Mouse (Mus musculus) limb, embryonic 13.5 days (tissue): ENCODE measurements at regions not wholly inside any gene's neighbourhood (a gene's known extent, or its start where the extent isn't known, plus 50 kb on each side); places are given as distances from the start of the nearest gene placed in this dataset.
A peak's percentile ranks its signal among the peaks of the same experiment; 100 is the strongest.

Source experiments
- ATAC-seq: fragments of 200-750 bp; cut with Nextera tagmentation; 2 replicates; pipeline ENCODE4 v1.8.0; 2017; ENCODE audit warnings: low read depth, moderate number of reproducible peaks, moderate TSS enrichment; ENCODE audit not compliant: low FRiP score
- H3K27ac ChIP-seq: fragments of 300-500 bp; sonication (generic); 2 replicates; pipeline ENCODE4 v1.5.1; 2015; ENCODE audit warnings: inconsistent platforms, mild to moderate bottlenecking, moderate library complexity
- H3K27me3 ChIP-seq: fragments of 300-500 bp; sonication (generic); 2 replicates; pipeline ENCODE4 v1.6.1; 2015; ENCODE audit warnings: mild to moderate bottlenecking, inconsistent platforms
- H3K36me3 ChIP-seq: fragments of 300-500 bp; sonication (generic); 2 replicates; pipeline ENCODE4 v1.6.1; 2015; ENCODE audit warnings: inconsistent platforms, mild to moderate bottlenecking, moderate library complexity
- H3K4me1 ChIP-seq: fragments of 300-500 bp; sonication (generic); 2 replicates; pipeline ENCODE4 v1.6.1; 2015; ENCODE audit warnings: inconsistent platforms
- H3K4me2 ChIP-seq: fragments of 300-500 bp; sonication (generic); replicated peaks from 2 replicates; pipeline ENCODE4 v1.6.1; 2015; ENCODE audit warnings: inconsistent platforms, mild to moderate bottlenecking, moderate library complexity
- H3K4me3 ChIP-seq: fragments of 300-500 bp; sonication (generic); 2 replicates; pipeline ENCODE4 v1.5.1; 2015; ENCODE audit warnings: moderate library complexity, mild to moderate bottlenecking, inconsistent platforms
- H3K9ac ChIP-seq: fragments of 300-500 bp; sonication (generic); 2 replicates; pipeline ENCODE4 v1.6.1; 2015; ENCODE audit warnings: mild to moderate bottlenecking, inconsistent platforms
- H3K9me3 ChIP-seq: fragments of 300-500 bp; sonication (generic); 2 replicates; pipeline ENCODE4 v1.6.1; 2016; ENCODE audit warnings: inconsistent platforms
- WGBS: fragments of 180-500 bp; shearing (Covaris S2); methylation state at CpG from one replicate; pipeline ENCODE4 v1.1.7; 2015; 5-methylcytosine and 5-hydroxymethylcytosine counted together

DNA sequence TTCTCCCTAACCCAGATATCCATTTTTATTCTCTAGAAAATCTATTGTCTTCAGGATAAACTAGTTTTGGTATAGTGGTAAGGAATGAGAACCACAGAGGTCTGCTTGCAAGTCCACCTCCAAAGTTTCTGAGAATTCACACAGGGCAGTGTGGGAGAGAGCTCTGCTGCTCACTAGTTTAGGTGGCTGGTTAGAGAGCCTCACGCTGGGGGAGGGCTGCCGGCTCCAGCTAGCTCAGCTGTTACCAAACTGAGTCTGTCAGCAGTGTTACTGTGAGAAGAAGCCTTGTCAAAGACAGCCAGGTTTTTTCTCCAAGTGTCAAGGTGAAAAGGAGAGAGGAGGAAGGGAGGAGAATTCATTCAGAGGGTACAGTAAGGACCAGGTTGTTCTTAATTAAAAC, 147.8 kb upstream of the Eif4g2 start:
- H3K27me3 ChIP-seq, result no peaks in the 10 kb centered on the region
- H3K9me3 ChIP-seq, result no peaks in the 10 kb centered on the region
- H3K27ac ChIP-seq, result no peak overlapping the region
- H3K9ac ChIP-seq, result no peak overlapping the region
- H3K4me2 ChIP-seq, result no peak overlapping the region
- H3K36me3 ChIP-seq, result no peaks in the 10 kb centered on the region
- H3K4me1 ChIP-seq, result no peaks in the 10 kb centered on the region
- no peak for ATAC-seq
- WGBS, result 74% methylated on average over 2 of the region's 2 CpGs
- no peak overlapping the region for H3K4me3 ChIP-seq

DNA sequence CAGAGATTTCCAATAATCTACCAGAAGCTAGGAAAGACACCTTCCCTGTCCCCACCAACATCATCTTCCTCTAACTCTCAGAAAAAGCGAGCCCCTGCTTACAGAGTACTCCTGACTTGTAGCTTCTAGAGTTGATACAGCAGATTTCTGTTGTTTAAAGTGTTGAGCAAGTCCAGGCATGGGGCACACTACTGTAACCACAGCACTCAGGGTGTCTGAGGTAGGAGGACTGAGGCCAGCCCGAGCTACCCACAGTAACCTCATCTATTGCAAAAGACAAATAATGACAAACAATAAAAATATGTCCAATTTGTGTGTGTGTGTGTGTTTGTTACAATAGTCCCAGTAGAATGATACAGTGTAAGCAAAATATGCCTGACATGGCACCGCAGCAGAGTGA, 144.3 kb upstream of the Eif4g2 start:
- Histone ChIP-seq H3K4me1 (no peaks in the 10 kb centered on the region), H3K9ac (no peak overlapping the region), H3K9me3 (no peaks in the 10 kb centered on the region), H3K4me2 (no peak overlapping the region), H3K4me3 (no peak overlapping the region), H3K36me3 (no peaks in the 10 kb centered on the region), H3K27me3 (no peaks in the 10 kb centered on the region), H3K27ac (no peak overlapping the region)
- ATAC-seq, result no peak
- 70% methylated on average over 3 of the region's 3 CpGs for WGBS

DNA sequence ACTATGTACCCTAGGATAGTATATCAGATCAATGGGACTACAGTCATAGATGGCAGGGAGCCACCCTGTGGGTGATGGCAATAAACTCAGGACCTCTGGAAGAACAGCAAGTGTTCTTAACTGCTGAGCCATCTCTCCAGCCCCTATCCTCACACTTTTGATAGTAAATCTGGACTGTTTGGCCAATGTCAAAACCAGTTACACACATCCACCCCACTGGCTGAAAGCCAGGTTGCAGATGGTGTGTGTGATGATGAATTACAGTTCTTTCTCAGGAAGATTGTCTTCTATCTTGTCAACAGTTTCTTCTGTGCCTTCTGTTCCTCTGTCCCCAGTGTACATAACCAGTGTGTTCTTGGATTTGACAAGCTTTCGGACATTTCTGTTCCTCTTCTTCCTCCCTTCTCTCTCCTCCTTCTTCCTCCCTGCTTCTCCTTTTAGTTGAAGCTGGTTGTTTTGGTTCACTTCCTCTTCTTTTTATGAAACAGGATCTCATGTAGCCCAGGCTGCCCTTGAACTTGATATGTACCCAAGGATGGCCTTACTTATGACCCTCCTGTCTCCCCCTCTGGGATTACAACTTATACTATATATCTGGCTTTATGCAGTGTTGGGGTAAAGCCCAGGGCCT, 143.3 kb upstream of the Eif4g2 start:
- 93% methylated on average over 1 of the region's 1 CpGs for WGBS
- Histone ChIP-seq H3K9me3 (no peaks in the 10 kb centered on the region), H3K27me3 (no peaks in the 10 kb centered on the region), H3K9ac (no peak overlapping the region), H3K4me3 (no peak overlapping the region), H3K27ac (no peak overlapping the region), H3K4me1 (no peaks in the 10 kb centered on the region), H3K36me3 (no peaks in the 10 kb centered on the region), H3K4me2 (no peak overlapping the region)
- ATAC-seq, result no peak

DNA sequence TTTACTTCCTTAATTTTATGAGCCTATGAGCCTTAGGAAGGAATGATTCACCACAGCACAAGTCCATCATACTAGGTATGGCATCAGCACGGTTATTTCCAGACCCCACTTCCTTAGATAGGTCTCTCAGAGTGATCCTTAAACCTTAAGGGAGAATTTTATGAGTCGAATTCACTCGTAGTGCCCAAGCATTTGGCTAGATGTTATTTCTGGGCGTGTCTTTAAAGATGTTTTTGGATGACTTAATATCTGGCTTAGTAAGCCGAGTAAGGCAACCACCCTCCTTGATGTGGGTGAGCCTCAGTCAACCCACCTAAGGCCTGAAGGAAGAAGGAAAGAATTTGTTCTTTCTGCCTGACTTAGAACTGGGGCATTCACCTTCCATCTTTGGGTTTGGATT, 132.8 kb upstream of the Eif4g2 start:
- no peaks in the 10 kb centered on the region for H3K4me1 ChIP-seq
- no peak for ATAC-seq
- H3K9ac ChIP-seq, result no peak overlapping the region
- H3K4me2 ChIP-seq, result no peak overlapping the region
- no peaks in the 10 kb centered on the region for H3K36me3 ChIP-seq
- H3K4me3 ChIP-seq, result no peak overlapping the region
- 68% methylated on average over 5 of the region's 5 CpGs for WGBS
- H3K9me3 ChIP-seq, result 0 out of 2 replicates have a peak, but pooled peaks cover 6% of the 10 kb centered on the region
- no peak overlapping the region for H3K27ac ChIP-seq
- no peaks in the 10 kb centered on the region for H3K27me3 ChIP-seq

DNA sequence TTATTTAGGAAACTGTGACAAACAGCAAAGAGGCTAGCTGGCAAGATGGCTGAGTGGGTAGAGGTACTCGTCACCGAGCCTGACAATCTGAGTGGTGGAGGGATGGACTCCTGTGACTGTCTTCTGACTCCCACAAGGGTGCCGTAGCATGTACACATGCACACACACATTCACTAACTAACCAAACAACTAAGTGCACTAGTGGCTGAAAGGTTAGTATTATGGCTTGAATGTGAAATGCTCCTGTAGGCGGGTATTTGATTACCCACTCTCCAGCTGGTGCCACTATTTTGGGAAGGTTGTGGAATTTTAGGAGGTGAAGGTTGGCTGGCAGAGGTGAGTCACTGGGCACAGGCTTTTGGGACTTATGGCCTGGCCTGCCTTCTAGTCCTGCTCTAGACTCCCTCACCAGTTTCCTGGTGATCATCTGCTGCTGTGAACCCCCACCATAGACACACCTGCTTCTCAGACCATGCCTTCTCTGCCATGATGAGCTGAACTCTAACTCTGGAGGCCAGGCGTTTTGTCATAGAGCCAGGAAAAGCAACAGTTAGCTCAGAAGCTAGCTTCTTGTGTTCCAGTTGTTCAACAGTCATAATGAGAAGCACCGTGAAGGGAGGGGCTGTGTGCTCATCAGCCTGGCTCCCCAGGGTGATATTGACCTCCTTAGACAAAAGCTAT, 131.5 kb upstream of the Eif4g2 start:
- no peaks in the 10 kb centered on the region for H3K27me3 ChIP-seq

DNA sequence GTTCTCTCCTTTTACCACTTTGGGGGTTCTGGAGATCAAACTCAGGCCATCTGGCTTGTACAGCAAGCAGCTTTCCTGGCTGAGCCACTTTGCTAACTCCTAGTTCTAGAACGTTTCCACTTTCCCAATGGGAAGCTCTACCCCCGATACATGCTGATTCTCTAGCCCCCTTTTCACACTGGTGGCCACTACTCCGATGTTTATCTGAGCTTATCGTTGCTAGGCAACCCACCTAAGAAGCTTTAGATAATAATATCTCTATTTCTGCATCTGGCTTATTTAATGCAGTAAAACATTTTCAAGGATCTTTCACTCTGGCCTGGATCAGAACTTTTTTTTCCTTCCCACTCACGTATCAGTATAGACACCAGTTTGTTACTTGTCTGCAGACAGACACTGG, 129.4 kb upstream of the Eif4g2 start:
- Histone ChIP-seq H3K4me1 (no peaks in the 10 kb centered on the region), H3K27ac (no peak overlapping the region), H3K27me3 (no peaks in the 10 kb centered on the region), H3K9ac (no peak overlapping the region), H3K4me3 (no peak overlapping the region), H3K36me3 (no peaks in the 10 kb centered on the region), H3K9me3 (no peaks in the 10 kb centered on the region), H3K4me2 (no peak overlapping the region)
- no peak for ATAC-seq
- 76% methylated on average over 5 of the region's 5 CpGs for WGBS

More for the DNA sequence above, 131.5 kb upstream of the Eif4g2 start:
- no peak overlapping the region for H3K4me2 ChIP-seq
- 91% methylated on average over 6 of the region's 6 CpGs for WGBS
- no peak overlapping the region for H3K27ac ChIP-seq
- H3K36me3 ChIP-seq, result no peaks in the 10 kb centered on the region
- H3K9me3 ChIP-seq, result no peaks in the 10 kb centered on the region
- H3K4me3 ChIP-seq, result no peak overlapping the region
- H3K9ac ChIP-seq, result no peak overlapping the region
- no peak for ATAC-seq
- H3K4me1 ChIP-seq, result no peaks in the 10 kb centered on the region

DNA sequence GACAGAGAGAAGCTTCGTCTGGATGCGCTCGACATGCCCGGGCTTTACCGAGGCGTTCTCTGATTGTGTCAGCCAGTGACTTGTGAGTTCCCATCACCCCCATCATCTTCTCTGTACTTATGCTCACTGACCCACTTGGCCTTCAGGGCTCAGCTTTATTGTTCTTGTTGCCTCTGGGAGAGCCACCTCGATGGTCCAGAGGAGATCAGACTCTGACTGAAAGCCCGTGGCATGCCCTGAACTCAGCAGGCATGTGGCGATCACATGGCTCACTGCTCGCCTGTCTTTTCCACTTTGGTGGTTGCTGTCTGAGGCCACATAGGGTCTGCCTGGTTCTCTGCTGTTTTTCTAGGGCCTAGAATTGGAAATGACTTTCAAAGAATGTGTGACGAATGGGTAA, 128.8 kb upstream of the Eif4g2 start:
- no peaks in the 10 kb centered on the region for H3K36me3 ChIP-seq
- no peak overlapping the region for H3K9ac ChIP-seq
- no peak overlapping the region for H3K4me3 ChIP-seq
- H3K27ac ChIP-seq, result no peak overlapping the region
- WGBS, result 80% methylated on average over 11 of the region's 11 CpGs
- H3K4me2 ChIP-seq, result no peak overlapping the region
- H3K27me3 ChIP-seq, result no peaks in the 10 kb centered on the region
- no peak for ATAC-seq
- no peaks in the 10 kb centered on the region for H3K9me3 ChIP-seq
- no peaks in the 10 kb centered on the region for H3K4me1 ChIP-seq

DNA sequence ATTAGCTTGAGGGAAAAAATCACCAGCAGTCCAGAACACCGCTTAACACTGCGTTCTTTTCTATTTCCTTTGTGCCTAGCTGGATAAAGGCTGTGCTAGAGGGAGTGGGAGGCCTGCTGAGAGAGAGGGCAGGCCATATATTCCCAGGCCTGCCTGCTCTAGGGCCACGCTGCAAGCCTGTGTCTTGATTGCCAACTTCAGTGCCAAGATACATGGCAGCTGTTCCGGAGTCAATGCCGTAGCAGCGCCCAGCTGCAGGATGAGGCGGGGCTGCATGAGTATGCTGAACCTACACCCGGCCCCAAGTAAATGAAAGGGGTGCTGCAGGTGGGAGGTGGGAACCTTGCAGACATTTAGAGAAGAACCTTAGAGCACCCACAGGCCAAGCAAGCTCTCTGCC, 127.5 kb upstream of the Eif4g2 start:
- no peaks in the 10 kb centered on the region for H3K36me3 ChIP-seq
- WGBS, result 86% methylated on average over 8 of the region's 8 CpGs
- no peaks in the 10 kb centered on the region for H3K4me1 ChIP-seq
- ATAC-seq, result no peak
- no peak overlapping the region for H3K27ac ChIP-seq
- H3K9me3 ChIP-seq, result no peaks in the 10 kb centered on the region
- no peaks in the 10 kb centered on the region for H3K27me3 ChIP-seq
- H3K4me3 ChIP-seq, result no peak overlapping the region
- H3K9ac ChIP-seq, result no peak overlapping the region
- H3K4me2 ChIP-seq, result no peak overlapping the region

DNA sequence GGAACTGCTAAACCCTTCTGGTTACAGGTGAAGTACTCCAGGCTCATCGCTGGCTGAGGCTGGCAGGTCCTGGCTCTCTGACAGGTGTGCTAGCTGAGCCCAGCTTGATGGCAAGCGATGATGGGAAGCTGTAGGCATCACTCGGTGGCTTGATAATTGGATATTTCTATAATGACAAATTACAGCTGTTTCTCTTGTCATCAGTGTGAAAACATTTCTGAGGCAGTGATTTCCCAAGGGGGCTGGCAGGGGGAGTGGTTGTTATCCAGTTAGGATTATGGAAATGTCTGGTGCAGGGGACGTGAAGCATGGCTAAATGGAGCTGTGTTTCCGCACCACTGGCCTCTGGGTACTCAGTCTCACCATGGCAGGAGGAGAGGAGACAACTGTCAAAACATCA, 123.0 kb upstream of the Eif4g2 start:
- Histone ChIP-seq H3K4me2 (no peak overlapping the region), H3K4me3 (no peak overlapping the region), H3K27me3 (no peaks in the 10 kb centered on the region), H3K4me1 (no peaks in the 10 kb centered on the region), H3K36me3 (no peaks in the 10 kb centered on the region), H3K9me3 (0 out of 2 replicates have a peak, but pooled peaks cover 12% of the 10 kb centered on the region), H3K9ac (no peak overlapping the region), H3K27ac (no peak overlapping the region)
- 84% methylated on average over 5 of the region's 5 CpGs for WGBS
- no peak for ATAC-seq

DNA sequence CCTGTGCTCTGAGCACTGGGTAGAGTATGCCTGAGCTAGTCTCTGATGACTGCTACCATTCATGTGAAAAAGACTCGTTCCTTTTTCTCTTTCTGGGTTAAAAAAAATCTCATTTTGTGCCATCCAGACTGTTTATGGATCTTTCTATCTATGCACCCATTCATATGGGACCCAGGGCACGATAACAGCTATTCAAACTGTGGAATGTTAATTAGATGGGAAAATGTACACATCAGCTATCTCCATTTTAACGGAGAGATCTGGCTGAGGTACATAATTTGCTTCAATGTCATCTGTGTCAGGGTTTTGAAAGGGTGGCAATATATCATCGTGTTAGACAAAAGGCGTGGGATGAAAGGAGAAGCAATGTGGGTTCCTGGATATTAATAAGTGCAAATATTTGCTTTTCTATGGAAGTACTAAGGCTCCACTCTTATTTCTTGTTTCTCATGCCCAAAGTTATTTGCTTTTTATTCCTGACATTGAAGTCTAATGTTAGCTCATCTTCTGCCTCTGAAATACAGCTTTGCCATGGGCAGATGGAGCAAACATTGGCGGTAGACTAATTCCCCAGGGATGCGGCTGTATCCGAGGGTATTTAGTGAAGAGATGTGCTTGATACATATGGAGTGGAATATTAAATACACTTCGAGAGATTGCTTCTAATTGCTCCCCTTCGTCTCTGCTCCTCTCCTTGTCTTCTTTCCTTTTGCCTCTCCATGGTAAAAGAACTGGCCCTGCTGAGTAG, 116.0 kb upstream of the Eif4g2 start:
- Histone ChIP-seq H3K9me3 (0 out of 2 replicates have a peak, but pooled peaks cover 6% of the 10 kb centered on the region), H3K27ac (no peak overlapping the region), H3K9ac (no peak overlapping the region), H3K4me2 (no peak overlapping the region), H3K4me1 (no peaks in the 10 kb centered on the region), H3K36me3 (no peaks in the 10 kb centered on the region), H3K27me3 (no peaks in the 10 kb centered on the region), H3K4me3 (no peak overlapping the region)
- 82% methylated on average over 10 of the region's 10 CpGs for WGBS
- ATAC-seq, result no peak

DNA sequence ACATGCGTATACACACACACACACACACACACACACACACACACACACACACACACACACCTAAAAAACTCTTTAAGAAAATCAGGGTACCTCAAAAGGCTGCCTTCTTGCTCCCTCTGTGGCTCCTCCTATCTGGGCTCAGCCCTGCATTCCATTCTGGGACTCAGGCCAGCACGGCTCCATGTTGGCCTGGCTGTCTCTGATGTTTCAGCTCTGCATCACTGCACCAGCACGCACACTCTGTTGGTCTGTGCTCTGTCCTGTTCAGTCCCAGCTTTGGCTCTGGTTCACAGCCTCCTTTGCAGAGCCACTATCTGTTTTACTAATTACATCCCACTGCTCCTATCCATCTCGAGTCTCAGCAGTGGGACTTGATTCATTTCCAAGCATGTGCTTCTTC, 108.8 kb upstream of the Eif4g2 start:
- H3K4me1 ChIP-seq, result peaks cover 8% of the 10 kb centered on the region; the same call in 1 of the 2 replicates
- no peak overlapping the region for H3K4me3 ChIP-seq
- no peak overlapping the region for H3K9ac ChIP-seq
- H3K27me3 ChIP-seq, result no peaks in the 10 kb centered on the region
- no peak overlapping the region for H3K4me2 ChIP-seq
- ATAC-seq, result peak; percentile 76
- WGBS, result 37% methylated on average over 3 of the region's 4 CpGs
- H3K36me3 ChIP-seq, result no peaks in the 10 kb centered on the region
- H3K9me3 ChIP-seq, result no peaks in the 10 kb centered on the region
- no peak overlapping the region for H3K27ac ChIP-seq

DNA sequence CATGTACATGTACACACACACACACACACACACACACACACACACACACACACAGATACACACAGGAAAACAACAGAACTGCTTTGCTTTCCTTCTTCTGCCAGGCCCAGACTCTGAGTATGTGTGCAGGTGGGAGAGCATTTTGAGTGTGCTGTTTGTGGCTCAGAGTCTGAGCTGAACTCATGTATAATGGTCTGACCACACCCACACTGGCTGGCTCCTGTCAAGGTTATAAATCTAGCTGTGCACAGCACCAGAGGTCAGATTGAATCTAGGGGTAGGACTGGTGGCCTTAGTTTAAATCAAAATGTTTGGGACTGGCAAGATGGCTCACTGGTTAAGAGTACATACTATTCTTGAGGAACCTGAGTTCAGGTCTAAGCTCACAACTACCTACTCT, 108.4 kb upstream of the Eif4g2 start:
- Histone ChIP-seq H3K4me3 (no peak overlapping the region), H3K27ac (no peak overlapping the region), H3K9me3 (no peaks in the 10 kb centered on the region), H3K4me1 (peaks cover 8% of the 10 kb centered on the region; the same call in 1 of the 2 replicates), H3K36me3 (no peaks in the 10 kb centered on the region), H3K4me2 (no peak overlapping the region), H3K9ac (no peak overlapping the region), H3K27me3 (no peaks in the 10 kb centered on the region)
- ATAC-seq, result no peak
